Mouse (Mus musculus): ENCODE results near the gene Tprn. TPM values are rescaled to one million over a fixed set of nuclear protein-coding genes. Genes with fewer than 3 reads are reported as not detected.

Tprn gene
- total RNA-seq, 2 experiments from 2014 or later = 4.8 to 6.3 TPM

Other genes starting within 250 kb of the Tprn start
- gene Nsmf, start 208.3 kb upstream of the Tprn start, total RNA-seq (2021) = 10 to 100 TPM; 43.1 to 47.7 TPM
- not detected for gene Entpd8, start 182.3 kb upstream of the Tprn start, total RNA-seq (2021)
- not detected for gene Noxa1, start 167.5 kb upstream of the Tprn start, total RNA-seq (2021)
- gene Nrarp, start 81.9 kb upstream of the Tprn start, total RNA-seq (2021) = 10 to 100 TPM; 20.8 to 22.5 TPM
- gene Tor4a, start 65.7 kb upstream of the Tprn start, total RNA-seq (2021) = 1 to 10 TPM; 2.7 to 2.9 TPM
- gene Nelfb, start 51.1 kb upstream of the Tprn start, total RNA-seq (2021) = 10 to 100 TPM; 43.4 to 47.7 TPM
- gene Stpg3, start 48.0 kb upstream of the Tprn start, total RNA-seq (2021) = not detected
- under 1 TPM in 1 of 2 experiments, not detected in 1; 0.25 TPM for gene Fam166a, start 43.9 kb upstream of the Tprn start, total RNA-seq (2021)
- 100 to 1,000 TPM; 360 to 390 TPM for gene Tubb4b, start 37.9 kb upstream of the Tprn start, total RNA-seq (2021)
- gene Slc34a3, start 28.3 kb upstream of the Tprn start, total RNA-seq (2021) = not detected
- not detected for gene Rnf224, start 25.8 kb upstream of the Tprn start, total RNA-seq (2021)
- gene Rnf208, start 20.4 kb upstream of the Tprn start, total RNA-seq (2021) = 1 to 10 TPM; 1.4 to 2.0 TPM
- gene Cysrt1, start 20.2 kb upstream of the Tprn start, total RNA-seq (2021) = not detected
- gene AL732309.1, start 15.8 kb upstream of the Tprn start, total RNA-seq (2021) = 1 to 10 TPM; 1.3 to 1.5 TPM
- gene Tmem203, start 7.2 kb upstream of the Tprn start, total RNA-seq (2021) = 10 to 100 TPM; 18.8 to 19.7 TPM
- gene Ssna1, start 9.8 kb downstream of the Tprn start, total RNA-seq (2021) = 10 to 100 TPM; 55.9 to 58.1 TPM
- 10 to 100 TPM; 64.9 to 69.0 TPM for gene Anapc2, start 9.9 kb downstream of the Tprn start, total RNA-seq (2021)
- not detected for gene Tmem210, start 25.5 kb downstream of the Tprn start, total RNA-seq (2021)
- gene Lrrc26, start 27.3 kb downstream of the Tprn start, total RNA-seq (2021) = not detected
- under 1 TPM; 0.17 to 0.26 TPM for gene Grin1, start 56.6 kb downstream of the Tprn start, total RNA-seq (2021)
- 10 to 100 TPM; 36.5 to 40.2 TPM for gene Man1b1, start 69.7 kb downstream of the Tprn start, total RNA-seq (2021)
- 10 to 100 TPM in 1 of 2 experiments, 1 to 10 TPM in 1; 8.1 to 11.9 TPM for gene Dpp7, start 93.7 kb downstream of the Tprn start, total RNA-seq (2021)
- 10 to 100 TPM; 11.2 to 14.3 TPM for gene Uap1l1, start 103.1 kb downstream of the Tprn start, total RNA-seq (2021)
- 1 to 10 TPM; 6.2 TPM for gene Sapcd2, start 109.7 kb downstream of the Tprn start, total RNA-seq (2021)
- 10 to 100 TPM; 35.1 to 42.0 TPM for gene Entpd2, start 133.3 kb downstream of the Tprn start, total RNA-seq (2021)
- gene Npdc1, start 136.7 kb downstream of the Tprn start, total RNA-seq (2021) = 10 to 100 TPM; 41.2 to 45.9 TPM
- gene Fut7, start 160.6 kb downstream of the Tprn start, total RNA-seq (2021) = under 1 TPM in 1 of 2 experiments, not detected in 1; 0.34 TPM
- gene Abca2, start 166.1 kb downstream of the Tprn start, total RNA-seq (2021) = 10 to 100 TPM; 12.7 to 13.8 TPM
- gene Clic3, start 194.2 kb downstream of the Tprn start, total RNA-seq (2021) = under 1 TPM in 1 of 2 experiments, not detected in 1; 0.34 TPM
- gene Paxx, start 198.5 kb downstream of the Tprn start, total RNA-seq (2021) = 10 to 100 TPM; 40.0 to 45.9 TPM
- gene Ptgds, start 207.4 kb downstream of the Tprn start, total RNA-seq (2021) = 1 to 10 TPM; 2.9 to 3.9 TPM
- gene Lcn12, start 231.3 kb downstream of the Tprn start, total RNA-seq (2021) = not detected
- gene Fbxw5, start 238.1 kb downstream of the Tprn start, total RNA-seq (2021) = 10 to 100 TPM; 62.5 to 71.4 TPM
- gene C8g, start 239.1 kb downstream of the Tprn start, total RNA-seq (2021) = 1 to 10 TPM in 1 of 2 experiments, under 1 TPM in 1; 0.74 to 1.2 TPM

Data from gastrocnemius, postnatal 4 days (tissue).